8 mouse cellular contexts compared by ENCODE assay signal in the genomic region with DNA sequence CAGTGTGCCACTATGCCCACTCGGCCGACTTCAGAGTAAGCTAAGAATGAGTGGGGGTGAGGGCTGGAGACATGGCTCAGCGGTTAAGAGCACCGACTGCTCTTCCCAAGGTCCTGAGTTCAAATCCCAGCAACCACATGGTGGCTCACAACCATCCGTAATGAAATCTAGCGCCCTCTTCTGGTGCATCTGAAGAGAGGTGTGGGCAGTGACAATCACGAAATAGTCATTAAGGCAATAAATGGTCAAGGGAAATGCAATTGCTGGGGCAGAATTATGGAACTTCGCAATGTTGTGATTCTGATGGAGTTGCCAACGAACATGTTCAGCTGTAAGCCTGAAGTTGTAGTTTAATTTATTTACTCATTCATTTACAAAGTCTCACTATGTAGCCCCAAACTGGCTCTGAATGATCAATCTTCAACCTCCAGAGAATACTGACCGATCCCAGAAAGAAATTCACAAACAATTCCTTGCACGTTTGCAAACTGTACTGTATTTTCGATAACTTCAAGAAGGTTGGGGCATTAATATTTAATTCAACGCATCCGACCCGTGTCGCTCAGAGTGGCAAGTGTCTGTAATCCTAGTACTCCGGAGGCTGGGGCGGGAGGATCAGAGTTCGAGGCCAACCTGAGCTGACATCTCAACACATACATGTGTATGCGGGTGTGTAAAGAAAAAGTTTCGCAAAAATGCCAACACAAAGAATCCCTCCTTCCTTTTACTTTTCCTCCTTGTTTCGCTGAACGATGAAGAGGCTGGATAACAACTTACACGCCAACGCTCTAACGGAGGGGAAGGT. TPM values are rescaled to one million over a fixed set of nuclear protein-coding genes. Genes with fewer than 3 reads are reported as not detected.
DNase-seq lines count a peak whose midpoint lies in the region; ATAC-seq and TF ChIP-seq lines count a peak whose summit lies in the region.

No protein-coding gene starts in this region.

- peak overlapping the region; percentile 86 for H3K9ac ChIP-seq in embryonic facial prominence, embryonic 13.5 days
- H3K9ac ChIP-seq in intestine, embryonic 15.5 days, result peak overlapping the region; percentile 56
- peak overlapping the region; percentile 85 for H3K9ac ChIP-seq in midbrain, embryonic 15.5 days

- no peak for ATAC-seq in embryonic facial prominence, embryonic 13.5 days (ENCODE audit: insufficient number of reproducible peaks, insufficient read depth, low FRiP score, low TSS enrichment, low read depth)
- peak; percentile 50 for ATAC-seq in intestine, embryonic 15.5 days
- ATAC-seq in midbrain, embryonic 15.5 days (replicated peaks), result peak; percentile 65

- peak; percentile 43 for TF ChIP-seq CTCF in left cerebral cortex, adult 2 months (IDR thresholded peaks at IDR 0.05)

- 31% methylated on average over 26 of the region's 26 CpGs for WGBS in embryonic facial prominence, embryonic 13.5 days
- 32% methylated on average over 26 of the region's 26 CpGs for WGBS in intestine, embryonic 15.5 days
- 31% methylated on average over 26 of the region's 26 CpGs for WGBS in midbrain, embryonic 15.5 days

- H3K36me3 ChIP-seq in embryonic facial prominence, embryonic 13.5 days, result peaks cover 11% of the 10 kb centered on the region
- H3K36me3 ChIP-seq in intestine, embryonic 15.5 days, result 0 out of 2 replicates have a peak, but pooled peaks cover 6% of the 10 kb centered on the region
- 0 out of 2 replicates have a peak, but pooled peaks cover 5% of the 10 kb centered on the region for H3K36me3 ChIP-seq in midbrain, embryonic 15.5 days (replicated peaks)

- H3K4me1 ChIP-seq in embryonic facial prominence, embryonic 13.5 days, result peaks cover 16% of the 10 kb centered on the region
- peaks cover 6% of the 10 kb centered on the region for H3K4me1 ChIP-seq in intestine, embryonic 15.5 days (replicated peaks)
- H3K4me1 ChIP-seq in midbrain, embryonic 15.5 days, result peaks cover 18% of the 10 kb centered on the region

- peak overlapping the region; percentile 95 for H3K27ac ChIP-seq in left cerebral cortex, adult 2 months
- H3K27ac ChIP-seq in embryonic facial prominence, embryonic 13.5 days, result peak overlapping the region; percentile 94
- peak overlapping the region; percentile 97 for H3K27ac ChIP-seq in intestine, embryonic 15.5 days
- H3K27ac ChIP-seq in midbrain, embryonic 15.5 days, result peak overlapping the region; percentile 98

- intact Hi-C loops in left cerebral cortex, adult 2 months (cut with DNase I), result loop anchor here (1.0 to 2.0 kb wide), 2 partner anchors 98 to 203 kb away; partner anchors contain the start of gene Ptprj
- intact Hi-C loops in left cerebral cortex, postnatal 25 days (cut with DNase I), result loop anchor here (1.0 to 2.0 kb wide), 2 partner anchors 98 to 204 kb away; partner anchors contain the start of gene Ptprj

- H3K4me3 ChIP-seq in left cerebral cortex, adult 2 months, result peak overlapping the region; percentile 80
- H3K4me3 ChIP-seq in embryonic facial prominence, embryonic 13.5 days, result peak overlapping the region; percentile 91
- H3K4me3 ChIP-seq in intestine, embryonic 15.5 days (replicated peaks), result peak overlapping the region; percentile 82
- H3K4me3 ChIP-seq in midbrain, embryonic 15.5 days, result peak overlapping the region; percentile 84

- no peak for DNase-seq in left cerebral cortex, adult 2 months (ENCODE audit: extremely low spot score in 1 of 2, low spot score in 2 of 2)
- no peak for DNase-seq in left cerebral cortex, postnatal 25 days (ENCODE audit: low spot score in 2 of 2)
- peak; percentile 41 for DNase-seq in NIH3T3 (ENCODE audit: low read depth)
- DNase-seq in urinary bladder, postnatal 10 days (ENCODE audit: low spot score), result no peak
- DNase-seq in gastrocnemius, adult 8-10 months (ENCODE audit: low spot score in 2 of 2), result no peak

- H3K9me3 ChIP-seq in embryonic facial prominence, embryonic 13.5 days, result no peaks in the 10 kb centered on the region
- H3K9me3 ChIP-seq in intestine, embryonic 15.5 days, result no peaks in the 10 kb centered on the region
- no peaks in the 10 kb centered on the region for H3K9me3 ChIP-seq in midbrain, embryonic 15.5 days

- peak overlapping the region; percentile 84 for H3K4me2 ChIP-seq in embryonic facial prominence, embryonic 13.5 days
- peak overlapping the region; percentile 62 for H3K4me2 ChIP-seq in intestine, embryonic 15.5 days (replicated peaks)
- peak overlapping the region; percentile 93 for H3K4me2 ChIP-seq in midbrain, embryonic 15.5 days

- no peaks in the 10 kb centered on the region for H3K27me3 ChIP-seq in embryonic facial prominence, embryonic 13.5 days
- no peaks in the 10 kb centered on the region for H3K27me3 ChIP-seq in intestine, embryonic 15.5 days (replicated peaks)
- H3K27me3 ChIP-seq in midbrain, embryonic 15.5 days (replicated peaks), result no peaks in the 10 kb centered on the region

RNA-seq across cellular contexts. Expression of gene Nup160, which starts 1.4 kb away (rescaled TPM):
- 10 to 100 TPM; 15.2 to 25.4 TPM for total RNA-seq in left cerebral cortex, adult 2 months (2021)
- total RNA-seq in left cerebral cortex, postnatal 25 days (2021), result 10 to 100 TPM; 18.2 to 20.7 TPM
- 43.6 and 44.6 TPM in 2 replicates for polyA plus RNA-seq in embryonic facial prominence, embryonic 13.5 days (2015; fragmentation: Nextera tagmentation; extraction: Ambion mirVana)
- 43.4 and 43.7 TPM in 2 replicates for polyA plus RNA-seq in intestine, embryonic 15.5 days (2015; fragmentation: Nextera tagmentation; extraction: Ambion mirVana)
- polyA plus RNA-seq in midbrain, embryonic 15.5 days (2015; fragmentation: Nextera tagmentation; extraction: Ambion mirVana), result 25.1 and 28.9 TPM in 2 replicates
- 10 to 100 TPM in 3 of 4 experiments, 1 to 10 TPM in 1; 7.2 to 15.4 (median 13.1) TPM for total RNA-seq in gastrocnemius, adult 8-10 months (2022)
